Mouse (Mus musculus): ENCODE measurements around the gene Slc6a21.

Slc6a21 gene

DNA sequence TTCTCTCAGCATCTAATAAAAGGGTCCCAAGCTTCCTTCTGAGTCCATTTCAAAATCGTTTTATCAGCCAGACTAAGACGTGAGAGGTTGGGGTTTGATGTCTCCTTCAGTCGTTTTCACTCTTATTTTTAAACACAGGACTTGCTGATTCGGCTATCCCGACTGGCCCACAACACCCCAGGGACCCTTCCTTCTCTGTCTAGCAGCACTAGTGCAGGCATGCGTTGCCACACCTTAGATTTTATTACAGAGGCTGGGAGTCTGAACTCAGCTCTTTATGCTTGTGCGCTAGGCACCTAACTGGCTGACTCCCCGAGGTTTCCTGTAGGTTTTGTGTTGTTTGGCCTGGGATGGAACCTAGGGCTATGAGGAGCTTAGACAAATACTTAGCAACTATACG lies 36.2 kb downstream of the Slc6a21 start:
- in situ Hi-C loops (cut with MboI, MseI) = no loop called here

GRCm38 (mm10) chr7:45315182-45315701 lies 37.9 kb downstream of the Slc6a21 start:
- in situ Hi-C loops (cut with MboI, MseI) = no loop called here

DNA sequence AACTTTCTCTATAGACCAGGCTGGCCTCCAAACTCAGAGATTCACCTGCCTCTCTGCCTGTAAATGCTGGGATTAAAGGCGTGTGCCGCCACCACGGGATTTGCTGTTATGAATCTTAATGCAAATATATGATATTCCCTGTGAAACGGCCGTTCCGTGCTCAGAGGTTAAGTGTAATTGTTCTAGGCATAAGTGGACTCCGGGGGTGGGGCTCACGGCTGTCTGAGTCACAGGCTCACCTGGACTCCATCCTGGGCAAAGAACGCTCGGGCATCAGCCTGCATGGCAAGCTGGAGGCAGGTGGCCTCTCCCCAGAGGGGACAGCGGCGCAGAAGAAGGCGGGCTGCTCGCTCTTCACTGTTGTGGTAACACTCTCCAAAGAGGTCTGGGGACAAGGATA lies 39.2 kb downstream of the Slc6a21 start:
- in situ Hi-C loops (cut with MboI, MseI) = no loop called here

- in situ Hi-C loops (cut with MboI, MseI) = no loop called here
These were observed 44.9 kb downstream of the Slc6a21 start for GRCm38 (mm10) chr7:45322245-45322644.

GRCm38 (mm10) chr7:45323069-45323468 lies 45.8 kb downstream of the Slc6a21 start:
- in situ Hi-C loops (cut with MboI, MseI) = no loop called here

GRCm38 (mm10) chr7:45325800-45326199 lies 48.5 kb downstream of the Slc6a21 start:
- in situ Hi-C loops (cut with MboI, MseI) = no loop called here

DNA sequence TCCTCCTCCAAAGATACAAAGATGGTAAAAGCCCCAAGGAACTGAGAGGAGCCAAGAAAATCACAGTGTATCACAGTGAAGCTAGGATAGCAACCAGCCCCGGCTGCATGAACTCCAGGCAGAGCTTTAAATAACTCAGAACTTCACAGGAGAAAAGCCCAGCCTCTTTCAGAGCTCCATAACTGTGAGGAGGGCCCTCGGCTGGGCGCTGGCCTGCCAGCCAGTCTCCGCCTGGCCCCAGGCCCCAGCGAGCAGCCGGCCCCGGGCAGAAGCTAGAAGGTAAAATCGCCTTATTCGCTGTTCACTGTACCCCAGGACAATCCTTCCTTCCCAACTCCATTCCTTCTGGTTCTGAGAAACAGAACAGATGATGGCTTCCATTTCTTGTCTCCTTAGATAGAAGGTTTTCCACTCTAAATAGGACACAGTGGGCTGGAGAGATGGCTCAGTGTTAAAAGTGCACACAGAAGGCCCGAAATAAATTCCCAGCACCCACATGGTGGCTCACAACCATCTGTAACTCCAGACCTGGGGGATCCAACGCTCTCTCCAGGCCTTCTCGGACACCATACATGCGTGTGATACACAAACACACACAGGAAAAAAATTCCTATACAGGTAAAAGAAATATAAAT lies 51.6 kb downstream of the Slc6a21 start:
- in situ Hi-C loops (cut with MboI, MseI) = no loop called here

DNA sequence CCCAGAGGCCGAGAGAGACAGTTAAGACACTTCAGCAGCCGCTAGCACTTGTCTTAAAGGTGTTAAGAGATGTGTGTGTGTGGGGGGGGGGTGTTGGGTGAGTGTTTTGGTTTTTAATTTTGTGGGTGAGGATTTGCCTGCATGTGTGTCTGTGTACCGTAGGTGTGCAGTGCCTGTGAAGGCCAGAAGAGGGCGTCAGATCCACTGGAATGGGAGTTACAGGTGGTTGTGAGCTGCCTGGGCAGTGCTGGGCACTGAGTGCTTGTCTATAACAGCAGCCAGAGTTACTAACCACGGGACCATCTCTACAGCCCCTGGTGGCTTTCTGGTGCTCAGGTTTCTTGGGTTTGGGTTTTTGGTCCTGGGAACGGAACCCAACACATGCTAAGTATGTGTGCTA lies 54.2 kb downstream of the Slc6a21 start:
- in situ Hi-C loops (cut with MboI, MseI) = no loop called here

GRCm38 (mm10) chr7:45332685-45333425 lies 55.5 kb downstream of the Slc6a21 start:
- in situ Hi-C loops (cut with MboI, MseI) = no loop called here

DNA sequence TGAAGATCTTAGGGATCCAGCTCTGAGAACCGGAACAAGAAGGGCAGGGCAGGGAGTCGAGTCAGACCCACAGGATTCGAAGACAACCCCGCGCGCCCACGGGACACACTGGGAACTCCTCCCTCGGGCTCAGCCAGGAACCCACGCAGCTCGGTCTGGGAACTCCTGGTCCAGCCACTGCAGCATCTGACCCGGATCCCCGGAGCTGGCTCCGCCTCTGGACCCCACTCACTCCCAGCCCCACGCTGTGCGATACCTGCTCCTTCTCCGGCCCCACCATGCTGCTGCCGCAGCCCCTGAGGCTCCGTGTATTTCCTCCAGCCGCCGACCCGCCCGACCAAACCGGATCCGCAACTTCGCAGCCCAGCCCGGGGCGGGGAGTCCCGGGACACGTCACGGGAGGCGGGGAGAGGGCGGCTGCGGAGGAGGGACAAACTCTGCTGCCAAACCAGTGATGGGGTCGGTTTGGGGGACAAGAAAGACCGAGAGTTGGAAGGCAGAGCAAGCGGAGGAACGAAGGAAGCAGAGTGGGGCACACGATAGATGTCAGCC lies 56.2 kb downstream of the Slc6a21 start, which contains the start of gene Trpm4:
Gene Trpm4, minus strand, starts transcription at position 350 of the 552 bp plus-strand sequence.
- in situ Hi-C loops (cut with MboI, MseI) = no loop called here

DNA sequence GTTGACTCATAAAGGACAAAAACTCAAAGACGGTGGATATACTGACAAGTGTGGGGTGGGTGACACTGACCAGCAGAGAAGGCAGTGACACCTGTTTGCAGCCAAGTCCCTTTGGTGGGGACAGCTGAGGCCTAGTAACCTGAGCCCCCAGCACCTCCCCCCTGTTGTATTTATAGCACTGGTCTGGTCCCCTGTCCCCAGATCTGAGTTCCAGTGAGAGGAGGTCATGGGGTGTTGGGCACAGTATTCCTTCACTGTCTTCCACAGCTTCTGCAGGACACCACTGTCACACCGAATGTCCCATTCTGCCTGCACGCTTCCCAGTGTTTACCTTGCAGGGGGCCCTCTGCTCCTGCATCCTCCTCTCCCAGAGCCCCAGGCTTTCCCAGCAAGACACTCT lies 57.3 kb downstream of the Slc6a21 start:
- in situ Hi-C loops (cut with MboI, MseI) = no loop called here

DNA sequence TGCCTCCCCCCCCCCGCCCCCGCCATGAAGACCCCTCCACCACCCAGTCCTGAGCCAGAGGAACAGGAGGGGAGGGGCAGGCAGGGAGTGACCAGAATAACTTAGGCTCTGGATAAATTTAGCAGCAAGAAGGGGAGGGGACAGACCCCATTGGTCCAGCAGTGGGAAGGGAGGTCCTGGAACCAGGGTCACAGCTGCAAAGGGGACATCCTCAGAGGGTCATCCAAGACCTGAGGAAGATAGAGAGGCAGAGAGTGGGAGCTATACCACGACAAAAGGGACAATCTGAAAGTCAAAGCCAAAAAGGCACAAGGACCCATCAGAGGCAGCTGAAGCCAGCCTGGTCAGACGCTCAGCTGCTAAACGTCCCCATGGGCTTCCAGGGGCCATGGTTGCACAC lies 57.7 kb downstream of the Slc6a21 start, which contains the start of gene Hrc:
Gene Hrc, plus strand, starts transcription at position 235 of the 400 bp plus-strand sequence.
- in situ Hi-C loops (cut with MboI, MseI) = no loop called here

GRCm38 (mm10) chr7:45336319-45336718 lies 59.0 kb downstream of the Slc6a21 start:
- in situ Hi-C loops (cut with MboI, MseI) = no loop called here

DNA sequence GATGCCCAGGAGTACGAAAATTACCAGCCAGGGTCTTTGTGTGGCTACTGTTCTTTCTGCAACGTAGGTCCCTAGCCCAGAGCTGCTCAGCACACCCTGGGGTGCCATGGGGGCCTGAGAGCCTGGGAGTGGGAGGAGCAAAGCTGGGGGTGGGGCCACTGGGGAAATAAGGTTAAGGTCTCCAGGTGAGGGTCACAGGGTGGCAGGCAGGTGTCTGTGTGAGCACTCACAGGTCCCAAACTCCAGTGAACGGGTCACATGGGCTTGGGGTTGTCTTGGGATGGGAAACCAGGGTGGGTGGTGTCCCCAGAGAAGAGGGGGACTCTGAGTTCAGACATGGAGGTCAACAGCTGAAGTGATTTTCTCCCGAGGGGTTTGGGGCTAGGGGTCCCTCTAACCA lies 60.2 kb downstream of the Slc6a21 start:
- in situ Hi-C loops (cut with MboI, MseI) = no loop called here

DNA sequence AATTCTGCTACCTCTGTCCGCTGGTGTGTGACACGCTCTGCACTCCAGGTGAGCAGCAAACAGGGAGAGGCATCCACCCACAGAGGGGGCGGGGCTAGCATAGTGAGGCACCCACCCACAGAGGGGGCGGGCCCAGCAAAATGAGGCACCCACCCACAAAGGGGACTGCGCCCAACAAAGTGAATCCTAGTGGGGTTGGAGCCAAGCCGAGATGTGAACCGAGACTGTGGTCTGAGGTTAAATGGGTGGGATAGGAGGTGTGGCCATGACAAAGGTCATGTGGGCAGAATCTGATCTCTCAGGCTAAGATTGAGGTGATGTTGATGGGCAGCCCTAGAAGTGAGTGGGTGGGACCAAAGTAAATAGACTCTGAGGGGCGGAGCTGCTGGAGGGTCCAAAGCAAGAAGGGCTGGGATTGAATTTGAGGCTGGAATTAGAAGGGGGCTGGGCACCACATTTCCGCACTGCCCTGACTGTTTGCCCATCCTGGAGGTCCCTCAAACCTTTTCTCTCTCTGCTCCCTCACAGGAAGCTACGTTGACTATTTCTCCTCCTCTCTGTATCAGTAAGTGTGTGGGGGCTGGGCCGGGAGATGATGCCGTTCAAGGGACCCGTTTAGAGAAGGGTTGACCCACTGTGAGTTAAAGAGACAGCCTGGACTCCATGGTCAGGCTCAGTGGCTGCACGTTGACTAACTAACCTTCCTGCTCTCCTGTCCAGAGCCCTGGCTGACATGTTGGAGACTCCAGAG lies 61.0 kb downstream of the Slc6a21 start:
- in situ Hi-C loops (cut with MboI, MseI) = no loop called here
